Mouse (Mus musculus) MEL (cell line): Measurements from ENCODE around the gene Gm10662. TPM values are rescaled to one million over a fixed set of nuclear protein-coding genes. Genes with fewer than 3 reads are reported as not detected.
"Not testable (repeated sequence)": the region's sequence is repeated elsewhere in the genome, so short reads cannot be mapped to it uniquely, and the experiment has no call there.

Source experiments
- DNase-seq: peaks from one replicate; pipeline ENCODE4 v3.0.0; 2011; ENCODE audit warnings: low read depth, low spot score
- H3K27ac ChIP-seq: 2 replicates; pipeline ENCODE4 v1.5.1; 2012; ENCODE audit warnings: low read depth, mild to moderate bottlenecking, control low read depth, low read length, moderate library complexity; ENCODE audit not compliant: control insufficient read depth
- H3K27me3 ChIP-seq, 2 experiments: fragments of 150-350 bp in 1 of 2; sonication (generic) in 1 of 2; 2 replicates each; pipeline ENCODE4 v1.6.1; 2012; ENCODE audit warnings: low read length in 2 of 2, mild to moderate bottlenecking in 2 of 2, improper control_type of control experiment in 1 of 2, moderate library complexity in 1 of 2; ENCODE audit not compliant: insufficient read depth in 2 of 2, control insufficient read depth in 1 of 2
- H3K36me3 ChIP-seq, 2 experiments: 2 replicates each; pipeline ENCODE4 v1.6.1; 2012 to 2014; ENCODE audit warnings: low read length in 2 of 2, improper control_type of control experiment in 1 of 2, inconsistent platforms in 1 of 2, mild to moderate bottlenecking in 1 of 2; ENCODE audit not compliant: insufficient read depth in 2 of 2, control insufficient read depth in 1 of 2
- H3K4me1 ChIP-seq, 2 experiments: fragments of 150-350 bp in 1 of 2; sonication (generic) in 1 of 2; 2 replicates each; pipeline ENCODE4 v1.6.1; 2012; ENCODE audit warnings: low read length in 2 of 2, improper control_type of control experiment in 1 of 2, mild to moderate bottlenecking in 1 of 2; ENCODE audit not compliant: insufficient read depth in 2 of 2, control insufficient read depth in 1 of 2
- H3K4me3 ChIP-seq, 2 experiments: fragments of 150-350 bp in 1 of 2; sonication (generic) in 1 of 2; 2 replicates each; pipeline ENCODE4 v1.5.1; 2012; ENCODE audit warnings: low read depth in 2 of 2, low read length in 2 of 2, mild to moderate bottlenecking in 2 of 2, moderate library complexity in 2 of 2, control low read depth in 1 of 2, improper control_type of control experiment in 1 of 2; ENCODE audit not compliant: control insufficient read depth in 1 of 2, insufficient read depth in 1 of 2
- H3K79me2 ChIP-seq: 2 replicates; pipeline ENCODE4 v1.6.1; 2012; ENCODE audit warnings: mild to moderate bottlenecking, low read length, moderate library complexity; ENCODE audit not compliant: control insufficient read depth, poor library complexity, insufficient read depth
- H3K9ac ChIP-seq: 2 replicates; pipeline ENCODE4 v1.6.1; 2012; ENCODE audit warnings: low read depth, mild to moderate bottlenecking, control low read depth, low read length, moderate library complexity; ENCODE audit not compliant: control insufficient read depth, poor library complexity, severe bottlenecking
- H3K9me3 ChIP-seq: fragments of 150-350 bp; sonication (generic); replicated peaks from 2 replicates; pipeline ENCODE4 v1.6.1; 2012; ENCODE audit warnings: mild to moderate bottlenecking, low read length, improper control_type of control experiment, moderate library complexity; ENCODE audit not compliant: insufficient read depth
- polyA plus RNA-seq, 2 experiments: library from polyadenylated mRNA; stranded (reverse) in 1 of 2; unstranded in 1 of 2; fragments of >175 nt in 1 of 2; fragments of >200 nt in 1 of 2; gene quantifications; 2 replicates each; pipeline versions ENCODE4 v1.2.1 to v1.2.4; 2012; ENCODE audit warnings: low replicate concordance in 2 of 2, low read depth in 1 of 2; ENCODE audit not compliant: insufficient read length in 2 of 2, insufficient read depth in 1 of 2, missing spikeins in 1 of 2
- total RNA-seq: library from RNA; depleted of rRNA; stranded (reverse); fragments of 300-350 nt; gene quantifications from 2 replicates; pipeline ENCODE4 v1.2.3, GENCODE M21; 2012; rRNA removed

Gm10662 gene
- total RNA-seq (not detected in 2 replicates), polyA plus RNA-seq (not detected)

DNA sequence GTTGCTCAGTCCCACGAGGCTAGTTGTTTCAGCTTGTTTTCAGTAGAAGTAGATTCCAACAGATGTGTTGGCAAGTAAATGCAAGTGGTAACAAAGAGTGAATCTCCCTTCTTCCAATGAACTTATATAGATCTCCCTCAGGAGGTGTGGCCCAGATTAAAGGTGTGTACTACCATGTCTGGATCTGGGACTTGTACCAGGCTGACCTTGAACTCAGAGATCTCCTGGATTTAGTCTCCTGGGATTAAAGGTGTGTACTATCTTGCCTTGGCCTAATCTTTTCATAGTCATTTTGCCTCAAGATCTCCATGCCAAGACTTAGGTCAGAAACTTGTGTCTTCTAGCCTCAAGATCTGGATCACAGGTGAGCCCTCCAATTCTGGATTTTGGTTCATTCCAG lies at the start of gene Gm10662:
Gm10662 (minus strand) TSS at position 101 of the 400 bp plus-strand sequence.
- H3K36me3 ChIP-seq, H3K9me3 ChIP-seq, H3K27me3 ChIP-seq, DNase-seq, H3K4me1 ChIP-seq, H3K4me3 ChIP-seq, H3K27ac ChIP-seq, H3K9ac ChIP-seq, H3K79me2 ChIP-seq: not testable (repeated sequence)

DNA sequence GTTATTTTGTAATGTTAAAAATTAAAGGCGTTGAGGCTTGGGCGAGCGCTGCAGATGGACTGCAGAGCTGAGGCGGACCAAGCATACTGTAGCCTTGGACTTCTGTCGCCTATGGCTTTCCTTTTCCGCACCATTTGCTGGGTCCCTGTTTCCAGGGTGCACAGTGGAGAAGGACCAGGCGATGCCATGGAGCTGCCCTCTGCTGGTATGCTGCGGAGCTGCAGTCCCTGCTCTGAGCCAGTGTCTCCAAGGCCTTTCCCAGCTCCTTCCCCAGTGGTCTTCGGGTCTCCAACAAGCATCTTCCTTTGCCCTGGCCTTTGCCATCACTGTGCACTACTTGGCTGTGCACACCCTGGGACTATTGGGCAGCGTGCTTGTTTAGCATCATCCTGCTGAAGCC lies 19.2 kb upstream of the Gm10662 start:
- H3K79me2 ChIP-seq, DNase-seq, H3K9me3 ChIP-seq, H3K4me3 ChIP-seq, H3K36me3 ChIP-seq, H3K4me1 ChIP-seq, H3K27me3 ChIP-seq, H3K9ac ChIP-seq, H3K27ac ChIP-seq: not testable (repeated sequence)

Other genes starting within 250 kb of the Gm10662 start
- gene Gm4214, start 159.8 kb downstream of the Gm10662 start, total RNA-seq, result not detected in 2 replicates
- not detected for gene Gm4214, start 159.8 kb downstream of the Gm10662 start, polyA plus RNA-seq
- gene Gm4216, start 124.6 kb downstream of the Gm10662 start, total RNA-seq, result not detected in 2 replicates
- gene Gm4216, start 124.6 kb downstream of the Gm10662 start, polyA plus RNA-seq, result not detected
- not detected in 2 replicates for gene Vmn1r163, start 88.9 kb downstream of the Gm10662 start, total RNA-seq
- not detected for gene Vmn1r163, start 88.9 kb downstream of the Gm10662 start, polyA plus RNA-seq
- not detected in 2 replicates for gene Gm8720, start 77.0 kb downstream of the Gm10662 start, total RNA-seq
- gene Gm8720, start 77.0 kb downstream of the Gm10662 start, polyA plus RNA-seq, result not detected
- gene Vmn1r165, start 72.9 kb upstream of the Gm10662 start, total RNA-seq, result not detected in 2 replicates
- gene Vmn1r165, start 72.9 kb upstream of the Gm10662 start, polyA plus RNA-seq, result not detected
- gene Vmn1r166, start 107.2 kb upstream of the Gm10662 start, total RNA-seq, result not detected in 2 replicates
- gene Vmn1r166, start 107.2 kb upstream of the Gm10662 start, polyA plus RNA-seq, result not detected
- not detected in 2 replicates for gene Gm6902, start 134.4 kb upstream of the Gm10662 start, total RNA-seq
- not detected for gene Gm6902, start 134.4 kb upstream of the Gm10662 start, polyA plus RNA-seq
- gene Nlrp4e, start 156.7 kb upstream of the Gm10662 start, total RNA-seq, result not detected in 2 replicates
- not detected for gene Nlrp4e, start 156.7 kb upstream of the Gm10662 start, polyA plus RNA-seq
- gene Nlrp5, start 241.4 kb upstream of the Gm10662 start, total RNA-seq, result not detected in 2 replicates
- not detected for gene Nlrp5, start 241.4 kb upstream of the Gm10662 start, polyA plus RNA-seq